Mouse (Mus musculus) MEL (cell line): ENCODE data around the gene Ddx27. TPM values are rescaled to one million over a fixed set of nuclear protein-coding genes. Genes with fewer than 3 reads are reported as not detected.

Experiments used
- DNase-seq: peaks from one replicate; pipeline ENCODE4 v3.0.0; 2011; ENCODE audit warnings: low read depth, low spot score
- H3K27ac ChIP-seq: 2 replicates; pipeline ENCODE4 v1.5.1; 2012; ENCODE audit warnings: low read depth, mild to moderate bottlenecking, control low read depth, low read length, moderate library complexity; ENCODE audit not compliant: control insufficient read depth
- H3K27me3 ChIP-seq, 2 experiments: fragments of 150-350 bp in 1 of 2; sonication (generic) in 1 of 2; 2 replicates each; pipeline ENCODE4 v1.6.1; 2012; ENCODE audit warnings: low read length in 2 of 2, mild to moderate bottlenecking in 2 of 2, improper control_type of control experiment in 1 of 2, moderate library complexity in 1 of 2; ENCODE audit not compliant: insufficient read depth in 2 of 2, control insufficient read depth in 1 of 2
- H3K36me3 ChIP-seq, 2 experiments: 2 replicates each; pipeline ENCODE4 v1.6.1; 2012 to 2014; ENCODE audit warnings: low read length in 2 of 2, improper control_type of control experiment in 1 of 2, inconsistent platforms in 1 of 2, mild to moderate bottlenecking in 1 of 2; ENCODE audit not compliant: insufficient read depth in 2 of 2, control insufficient read depth in 1 of 2
- H3K4me1 ChIP-seq, 2 experiments: fragments of 150-350 bp in 1 of 2; sonication (generic) in 1 of 2; 2 replicates each; pipeline ENCODE4 v1.6.1; 2012; ENCODE audit warnings: low read length in 2 of 2, improper control_type of control experiment in 1 of 2, mild to moderate bottlenecking in 1 of 2; ENCODE audit not compliant: insufficient read depth in 2 of 2, control insufficient read depth in 1 of 2
- H3K4me3 ChIP-seq, 2 experiments: fragments of 150-350 bp in 1 of 2; sonication (generic) in 1 of 2; 2 replicates each; pipeline ENCODE4 v1.5.1; 2012; ENCODE audit warnings: low read depth in 2 of 2, low read length in 2 of 2, mild to moderate bottlenecking in 2 of 2, moderate library complexity in 2 of 2, control low read depth in 1 of 2, improper control_type of control experiment in 1 of 2; ENCODE audit not compliant: control insufficient read depth in 1 of 2, insufficient read depth in 1 of 2
- H3K79me2 ChIP-seq: 2 replicates; pipeline ENCODE4 v1.6.1; 2012; ENCODE audit warnings: mild to moderate bottlenecking, low read length, moderate library complexity; ENCODE audit not compliant: control insufficient read depth, poor library complexity, insufficient read depth
- H3K9ac ChIP-seq: 2 replicates; pipeline ENCODE4 v1.6.1; 2012; ENCODE audit warnings: low read depth, mild to moderate bottlenecking, control low read depth, low read length, moderate library complexity; ENCODE audit not compliant: control insufficient read depth, poor library complexity, severe bottlenecking
- H3K9me3 ChIP-seq: fragments of 150-350 bp; sonication (generic); replicated peaks from 2 replicates; pipeline ENCODE4 v1.6.1; 2012; ENCODE audit warnings: mild to moderate bottlenecking, low read length, improper control_type of control experiment, moderate library complexity; ENCODE audit not compliant: insufficient read depth
- BHLHE40 ChIP-seq: IDR thresholded peaks from 2 replicates; pipeline ENCODE4 v1.6.1; 2012; ENCODE audit warnings: low read depth, mild to moderate bottlenecking, inconsistent platforms, low read length, improper control_type of control experiment, borderline replicate concordance
- CHD1 ChIP-seq: IDR thresholded peaks from 2 replicates; pipeline ENCODE4 v1.6.1; 2012; ENCODE audit warnings: low read depth, mild to moderate bottlenecking, inconsistent platforms, low read length, improper control_type of control experiment
- E2F4 ChIP-seq: IDR thresholded peaks from 2 replicates; pipeline ENCODE4 v1.6.1; 2011; ENCODE audit warnings: low read depth, low read length, improper control_type of control experiment, borderline replicate concordance
- ETS1 ChIP-seq: IDR thresholded peaks from 2 replicates; pipeline ENCODE4 v1.6.1; 2012; ENCODE audit warnings: low read depth, mild to moderate bottlenecking, inconsistent platforms, low read length, improper control_type of control experiment, moderate library complexity
- GABPA ChIP-seq: IDR thresholded peaks from 2 replicates; pipeline ENCODE4 v1.6.1; 2012; ENCODE audit warnings: low read depth, mild to moderate bottlenecking, inconsistent platforms, low read length, improper control_type of control experiment, moderate library complexity
- GATA1 ChIP-seq: IDR thresholded peaks from 2 replicates; pipeline ENCODE4 v1.6.1; 2011; ENCODE audit warnings: low read depth, low read length, improper control_type of control experiment
- HCFC1 ChIP-seq: IDR thresholded peaks from 2 replicates; pipeline ENCODE4 v1.6.1; 2012; ENCODE audit warnings: low read depth, mild to moderate bottlenecking, inconsistent platforms, low read length, improper control_type of control experiment, moderate library complexity
- MAFK ChIP-seq: IDR thresholded peaks from 2 replicates; pipeline ENCODE4 v1.6.1; 2011; ENCODE audit warnings: low read depth, mild to moderate bottlenecking, low read length, improper control_type of control experiment, borderline replicate concordance
- MAZ ChIP-seq: IDR thresholded peaks from 2 replicates; pipeline ENCODE4 v1.6.1; 2012; ENCODE audit warnings: low read depth, mild to moderate bottlenecking, inconsistent platforms, low read length, improper control_type of control experiment
- MXI1 ChIP-seq: IDR thresholded peaks from 2 replicates; pipeline ENCODE4 v1.6.1; 2011; ENCODE audit warnings: mild to moderate bottlenecking, low read depth, low read length, improper control_type of control experiment
- NRF1 ChIP-seq: IDR thresholded peaks from 2 replicates; pipeline ENCODE4 v1.6.1; 2014; ENCODE audit warnings: low read depth, mild to moderate bottlenecking, inconsistent platforms, low read length, improper control_type of control experiment, moderate library complexity; ENCODE audit not compliant: poor library complexity, insufficient read depth, severe bottlenecking
- POLR2A ChIP-seq, 2 experiments: IDR thresholded peaks; 2 replicates each; pipeline ENCODE4 v1.6.1; 2011 to 2012; ENCODE audit warnings: low read length in 2 of 2, mild to moderate bottlenecking in 2 of 2, control low read depth in 1 of 2, improper control_type of control experiment in 1 of 2, low read depth in 1 of 2, moderate library complexity in 1 of 2; ENCODE audit not compliant: control insufficient read depth in 1 of 2, insufficient read depth in 1 of 2, poor library complexity in 1 of 2
- POLR2AphosphoS2 ChIP-seq: IDR thresholded peaks from 2 replicates; pipeline ENCODE4 v1.6.1; 2011; ENCODE audit warnings: low read length, improper control_type of control experiment
- POLR2AphosphoS5 ChIP-seq: IDR thresholded peaks from 2 replicates; pipeline ENCODE4 v1.6.1; 2012; ENCODE audit warnings: low read depth, borderline replicate concordance, mild to moderate bottlenecking, inconsistent platforms, low read length, moderate library complexity, mixed read lengths
- RAD21 ChIP-seq: IDR thresholded peaks from 2 replicates; pipeline ENCODE4 v1.6.1; 2011; ENCODE audit warnings: mild to moderate bottlenecking, low read depth, low read length, improper control_type of control experiment
- SIN3A ChIP-seq: IDR thresholded peaks from 2 replicates; pipeline ENCODE4 v1.6.1; 2012; ENCODE audit warnings: low read length, improper control_type of control experiment, inconsistent platforms
- SMC3 ChIP-seq: IDR thresholded peaks from 2 replicates; pipeline ENCODE4 v1.6.1; 2011; ENCODE audit warnings: low read depth, low read length, improper control_type of control experiment
- TBP ChIP-seq: IDR thresholded peaks from 2 replicates; pipeline ENCODE4 v1.8.0; 2011; ENCODE audit warnings: low read depth, low read length, improper control_type of control experiment
- TCF12 ChIP-seq: IDR thresholded peaks from 2 replicates; pipeline ENCODE4 v1.6.1; 2014; ENCODE audit warnings: low read depth, mild to moderate bottlenecking, inconsistent platforms, low read length, improper control_type of control experiment, moderate library complexity
- ZC3H11A ChIP-seq: IDR thresholded peaks from 2 replicates; pipeline ENCODE4 v1.6.1; 2012; ENCODE audit warnings: low read depth, mild to moderate bottlenecking, inconsistent platforms, low read length, improper control_type of control experiment
- ZMIZ1 ChIP-seq: IDR thresholded peaks from 2 replicates; pipeline ENCODE4 v1.6.1; 2012; ENCODE audit warnings: low read depth, mild to moderate bottlenecking, inconsistent platforms, low read length, improper control_type of control experiment, moderate library complexity
- polyA plus RNA-seq, 2 experiments: library from polyadenylated mRNA; stranded (reverse) in 1 of 2; unstranded in 1 of 2; fragments of >175 nt in 1 of 2; fragments of >200 nt in 1 of 2; gene quantifications; 2 replicates each; pipeline versions ENCODE4 v1.2.1 to v1.2.4; 2012; ENCODE audit warnings: low replicate concordance in 2 of 2, low read depth in 1 of 2; ENCODE audit not compliant: insufficient read length in 2 of 2, insufficient read depth in 1 of 2, missing spikeins in 1 of 2
- total RNA-seq: library from RNA; depleted of rRNA; stranded (reverse); fragments of 300-350 nt; gene quantifications from 2 replicates; pipeline ENCODE4 v1.2.3, GENCODE M21; 2012

Gene Ddx27
- total and polyA plus RNA-seq, 3 experiments: 61.7 to 181 (median 143) TPM

- H3K4me3 ChIP-seq: no peak overlapping the region
- TF ChIP-seq ZMIZ1 (no peak), POLR2AphosphoS2 (no peak), ZC3H11A (no peak), MAFK (no peak), E2F4 (no peak), TBP (no peak), SMC3 (no peak), BHLHE40 (no peak), RAD21 (no peak), NRF1 (no peak), SIN3A (no peak), MAZ (no peak), ETS1 (no peak), GATA1 (no peak), MXI1 (no peak), GABPA (no peak)
- H3K4me1 ChIP-seq: peaks cover 0 to 11% of the 10 kb centered on the region in 2 experiments; a peak in 2 of 4 replicates
- no peaks in the 10 kb centered on the region for H3K27me3 ChIP-seq
- H3K79me2 ChIP-seq: peaks cover 48% of the 10 kb centered on the region
- DNase-seq: no peak
- H3K27ac ChIP-seq: no peak overlapping the region
- peaks cover 10 to 11% of the 10 kb centered on the region in 2 experiments for H3K36me3 ChIP-seq
- H3K9me3 ChIP-seq: no peaks in the 10 kb centered on the region
- no peak overlapping the region for H3K9ac ChIP-seq
Measured at GRCm38 (mm10) chr2:167059960-167060359, 45.0 kb downstream of the Ddx27 start.

GRCm38 (mm10) chr2:167060360-167060759, 45.4 kb downstream of the Ddx27 start:
- H3K27me3 ChIP-seq: no peaks in the 10 kb centered on the region
- H3K9ac ChIP-seq: peak overlapping the region; percentile 14; the same call in 1 of the 2 replicates
- no peaks in the 10 kb centered on the region for H3K9me3 ChIP-seq
- peaks cover 0 to 7% of the 10 kb centered on the region in 2 experiments; a peak in 2 of 4 replicates for H3K4me1 ChIP-seq
- peaks cover 11 to 14% of the 10 kb centered on the region in 2 experiments for H3K36me3 ChIP-seq
- no peak overlapping the region for H3K4me3 ChIP-seq
- peaks cover 48% of the 10 kb centered on the region for H3K79me2 ChIP-seq
- DNase-seq: no peak
- TF ChIP-seq TCF12 (no peak), POLR2AphosphoS2 (no peak), SMC3 (no peak), SIN3A (no peak), ZC3H11A (no peak), POLR2A (IDR thresholded peaks at IDR 0.05; ENCODE audit: control insufficient read depth in 1 of 2, insufficient read depth in 1 of 2, low read depth in 1 of 2, low read length in 2 of 2, poor library complexity in 1 of 2) (no peak), HCFC1 (no peak), CHD1 (no peak), ZMIZ1 (no peak), POLR2AphosphoS5 (no peak)
- TF ChIP-seq, all 39 proteins: peak for 0
- no peak overlapping the region for H3K27ac ChIP-seq
